Mouse (Mus musculus): ENCODE results near the gene Notch1. TPM values are rescaled to one million over a fixed set of nuclear protein-coding genes. Genes with fewer than 3 reads are reported as not detected.

Gene Notch1
- polyA plus RNA-seq, 1 experiment from 2014 or later: 13.3 TPM

GRCm38 (mm10) chr2:26550777-26551176 is 34.3 kb upstream of the Notch1 start:
- H3K36me3 ChIP-seq (ENCODE audit: control insufficient read depth, insufficient read depth, low read length): no peaks in the 10 kb centered on the region
- ATAC-seq: peak; percentile 23; the same call in 1 of the 2 replicates
- H3K4me2 ChIP-seq (ENCODE audit: low read length): no peak overlapping the region
- no peak overlapping the region for H3K9ac ChIP-seq (ENCODE audit: low read depth, low read length)
- no peak overlapping the region for H3K4me3 ChIP-seq (ENCODE audit: low read length)
- no peaks in the 10 kb centered on the region for H3K27me3 ChIP-seq (replicated peaks; ENCODE audit: control insufficient read depth, insufficient read depth, low read length)
- H3K4me1 ChIP-seq (ENCODE audit: control insufficient read depth, insufficient read depth, low read depth, low read length): peaks cover 3% of the 10 kb centered on the region
- no peak overlapping the region for H3K27ac ChIP-seq (ENCODE audit: low read depth, low read length)
- 67% methylated on average over 3 of the region's 3 CpGs for WGBS
- no peaks in the 10 kb centered on the region for H3K9me3 ChIP-seq (ENCODE audit: control insufficient read depth, low read length)

- H3K9ac ChIP-seq (ENCODE audit: low read depth, low read length): no peak overlapping the region
- no peak; the same call in 1 of the 2 replicates for ATAC-seq
- H3K4me3 ChIP-seq (ENCODE audit: low read length): no peak overlapping the region
- 62% methylated on average over 3 of the region's 3 CpGs for WGBS
- no peaks in the 10 kb centered on the region for H3K27me3 ChIP-seq (replicated peaks; ENCODE audit: control insufficient read depth, insufficient read depth, low read length)
- H3K4me1 ChIP-seq (ENCODE audit: control insufficient read depth, insufficient read depth, low read depth, low read length): peaks cover 3% of the 10 kb centered on the region
- H3K9me3 ChIP-seq (ENCODE audit: control insufficient read depth, low read length): no peaks in the 10 kb centered on the region
- H3K36me3 ChIP-seq (ENCODE audit: control insufficient read depth, insufficient read depth, low read length): no peaks in the 10 kb centered on the region
- H3K27ac ChIP-seq (ENCODE audit: low read depth, low read length): no peak overlapping the region
- no peak overlapping the region for H3K4me2 ChIP-seq (ENCODE audit: low read length)
Observed at GRCm38 (mm10) chr2:26550205-26550604, 33.7 kb upstream of the Notch1 start.

- 0 out of 2 replicates have a peak overlapping the region, but pooled peaks have one; percentile 6 for H3K27ac ChIP-seq (ENCODE audit: low read depth, low read length)
- H3K27me3 ChIP-seq (replicated peaks; ENCODE audit: control insufficient read depth, insufficient read depth, low read length): no peaks in the 10 kb centered on the region
- H3K36me3 ChIP-seq (ENCODE audit: control insufficient read depth, insufficient read depth, low read length): no peaks in the 10 kb centered on the region
- no peaks in the 10 kb centered on the region for H3K9me3 ChIP-seq (ENCODE audit: control insufficient read depth, low read length)
- H3K4me2 ChIP-seq (ENCODE audit: low read length): no peak overlapping the region
- H3K4me1 ChIP-seq (ENCODE audit: control insufficient read depth, insufficient read depth, low read depth, low read length): peaks cover 3% of the 10 kb centered on the region
- ATAC-seq: no peak
- H3K4me3 ChIP-seq (ENCODE audit: low read length): no peak overlapping the region
- WGBS: 89% methylated on average over 10 of the region's 10 CpGs
- H3K9ac ChIP-seq (ENCODE audit: low read depth, low read length): no peak overlapping the region
Observed at GRCm38 (mm10) chr2:26549801-26550200, 33.3 kb upstream of the Notch1 start.

- H3K4me2 ChIP-seq (ENCODE audit: low read length): no peak overlapping the region
- WGBS: 29% methylated on average over 2 of the region's 2 CpGs
- ATAC-seq: peak; percentile 51; the same call in 1 of the 2 replicates
Observed at GRCm38 (mm10) chr2:26547481-26547880, 31.0 kb upstream of the Notch1 start.

GRCm38 (mm10) chr2:26544265-26544664 is 27.8 kb upstream of the Notch1 start:
- no peaks in the 10 kb centered on the region for H3K9me3 ChIP-seq (ENCODE audit: control insufficient read depth, low read length)
- H3K27ac ChIP-seq (ENCODE audit: low read depth, low read length): no peak overlapping the region
- WGBS: 59% methylated on average over 3 of the region's 3 CpGs
- no peak overlapping the region for H3K4me3 ChIP-seq (ENCODE audit: low read length)
- no peaks in the 10 kb centered on the region for H3K36me3 ChIP-seq (ENCODE audit: control insufficient read depth, insufficient read depth, low read length)
- H3K4me2 ChIP-seq (ENCODE audit: low read length): no peak overlapping the region
- ATAC-seq: no peak
- H3K9ac ChIP-seq (ENCODE audit: low read depth, low read length): no peak overlapping the region
- H3K4me1 ChIP-seq (ENCODE audit: control insufficient read depth, insufficient read depth, low read depth, low read length): peaks cover 17% of the 10 kb centered on the region
- H3K27me3 ChIP-seq (replicated peaks; ENCODE audit: control insufficient read depth, insufficient read depth, low read length): no peaks in the 10 kb centered on the region

More at GRCm38 (mm10) chr2:26547481-26547880, 31.0 kb upstream of the Notch1 start:
- H3K9me3 ChIP-seq (ENCODE audit: control insufficient read depth, low read length): no peaks in the 10 kb centered on the region
- H3K9ac ChIP-seq (ENCODE audit: low read depth, low read length): no peak overlapping the region
- H3K27me3 ChIP-seq (replicated peaks; ENCODE audit: control insufficient read depth, insufficient read depth, low read length): no peaks in the 10 kb centered on the region
- peaks cover 3% of the 10 kb centered on the region for H3K4me1 ChIP-seq (ENCODE audit: control insufficient read depth, insufficient read depth, low read depth, low read length)
- no peak overlapping the region for H3K27ac ChIP-seq (ENCODE audit: low read depth, low read length)
- no peak overlapping the region for H3K4me3 ChIP-seq (ENCODE audit: low read length)
- no peaks in the 10 kb centered on the region for H3K36me3 ChIP-seq (ENCODE audit: control insufficient read depth, insufficient read depth, low read length)

- Histone ChIP-seq H3K27me3 (replicated peaks; ENCODE audit: control insufficient read depth, insufficient read depth, low read length) (no peaks in the 10 kb centered on the region), H3K4me3 (ENCODE audit: low read length) (no peak overlapping the region), H3K4me2 (ENCODE audit: low read length) (no peak overlapping the region), H3K9me3 (ENCODE audit: control insufficient read depth, low read length) (no peaks in the 10 kb centered on the region), H3K4me1 (ENCODE audit: control insufficient read depth, insufficient read depth, low read depth, low read length) (peaks cover 17% of the 10 kb centered on the region), H3K36me3 (ENCODE audit: control insufficient read depth, insufficient read depth, low read length) (no peaks in the 10 kb centered on the region), H3K9ac (ENCODE audit: low read depth, low read length) (no peak overlapping the region), H3K27ac (ENCODE audit: low read depth, low read length) (no peak overlapping the region)
- no peak for ATAC-seq
- WGBS: 92% methylated on average over 8 of the region's 8 CpGs
Observed at GRCm38 (mm10) chr2:26543768-26544167, 27.3 kb upstream of the Notch1 start.

GRCm38 (mm10) chr2:26543155-26543554 is 26.7 kb upstream of the Notch1 start:
- no peak overlapping the region for H3K4me3 ChIP-seq (ENCODE audit: low read length)
- no peak overlapping the region for H3K9ac ChIP-seq (ENCODE audit: low read depth, low read length)
- H3K27ac ChIP-seq (ENCODE audit: low read depth, low read length): no peak overlapping the region
- H3K4me2 ChIP-seq (ENCODE audit: low read length): no peak overlapping the region
- 58% methylated on average over 4 of the region's 4 CpGs for WGBS
- peaks cover 17% of the 10 kb centered on the region for H3K4me1 ChIP-seq (ENCODE audit: control insufficient read depth, insufficient read depth, low read depth, low read length)
- H3K27me3 ChIP-seq (replicated peaks; ENCODE audit: control insufficient read depth, insufficient read depth, low read length): no peaks in the 10 kb centered on the region
- ATAC-seq: no peak
- no peaks in the 10 kb centered on the region for H3K36me3 ChIP-seq (ENCODE audit: control insufficient read depth, insufficient read depth, low read length)
- H3K9me3 ChIP-seq (ENCODE audit: control insufficient read depth, low read length): no peaks in the 10 kb centered on the region

- Histone ChIP-seq H3K9ac (ENCODE audit: low read depth, low read length) (peak overlapping the region; percentile 35; the same call in 1 of the 2 replicates), H3K4me1 (ENCODE audit: control insufficient read depth, insufficient read depth, low read depth, low read length) (peaks cover 17% of the 10 kb centered on the region), H3K9me3 (ENCODE audit: control insufficient read depth, low read length) (no peaks in the 10 kb centered on the region), H3K4me2 (ENCODE audit: low read length) (no peak overlapping the region), H3K4me3 (ENCODE audit: low read length) (no peak overlapping the region), H3K27me3 (replicated peaks; ENCODE audit: control insufficient read depth, insufficient read depth, low read length) (no peaks in the 10 kb centered on the region), H3K36me3 (ENCODE audit: control insufficient read depth, insufficient read depth, low read length) (no peaks in the 10 kb centered on the region), H3K27ac (ENCODE audit: low read depth, low read length) (peak overlapping the region; percentile 54)
- peak; percentile 69 for ATAC-seq
- 23% methylated on average over 9 of the region's 9 CpGs for WGBS
Observed at GRCm38 (mm10) chr2:26541258-26541910, 24.9 kb upstream of the Notch1 start.

- H3K4me3 ChIP-seq (ENCODE audit: low read length): no peak overlapping the region
- H3K9ac ChIP-seq (ENCODE audit: low read depth, low read length): peak overlapping the region; percentile 18; the same call in 1 of the 2 replicates
- no peak overlapping the region for H3K27ac ChIP-seq (ENCODE audit: low read depth, low read length)
- H3K27me3 ChIP-seq (replicated peaks; ENCODE audit: control insufficient read depth, insufficient read depth, low read length): no peaks in the 10 kb centered on the region
- no peak for ATAC-seq
- WGBS: 24% methylated on average over 7 of the region's 7 CpGs
- no peaks in the 10 kb centered on the region for H3K36me3 ChIP-seq (ENCODE audit: control insufficient read depth, insufficient read depth, low read length)
- peaks cover 17% of the 10 kb centered on the region for H3K4me1 ChIP-seq (ENCODE audit: control insufficient read depth, insufficient read depth, low read depth, low read length)
- no peaks in the 10 kb centered on the region for H3K9me3 ChIP-seq (ENCODE audit: control insufficient read depth, low read length)
- no peak overlapping the region for H3K4me2 ChIP-seq (ENCODE audit: low read length)
Observed at GRCm38 (mm10) chr2:26540721-26541120, 24.3 kb upstream of the Notch1 start.

Measured in hindbrain, embryonic 16.5 days (tissue).